Mouse (Mus musculus) heart, embryonic 16.5 days (tissue): Measurements from ENCODE around the gene Fbxw8. TPM values are rescaled to one million over a fixed set of nuclear protein-coding genes. Genes with fewer than 3 reads are reported as not detected.
A peak's percentile ranks its signal among the peaks of the same experiment; 100 is the strongest.

ENCODE experiments used
- ATAC-seq: fragments of 200-750 bp; cut with Nextera tagmentation; replicated peaks from 2 replicates; pipeline ENCODE4 v1.8.0; 2017; ENCODE audit warnings: moderate number of reproducible peaks; ENCODE audit not compliant: insufficient read depth, low FRiP score; ENCODE audit errors: extremely low read depth
- H3K27ac ChIP-seq: fragments of 300-500 bp; sonication (generic); 2 replicates; pipeline ENCODE4 v1.5.1; 2014; ENCODE audit warnings: mild to moderate bottlenecking, low read length, control low read depth, moderate library complexity
- H3K27me3 ChIP-seq: fragments of 300-500 bp; sonication (generic); 2 replicates; pipeline ENCODE4 v1.6.1; 2014; ENCODE audit warnings: low read length, mixed read lengths; ENCODE audit not compliant: control insufficient read depth, insufficient read depth
- H3K36me3 ChIP-seq: fragments of 300-500 bp; sonication (generic); 2 replicates; pipeline ENCODE4 v1.6.1; 2014; ENCODE audit not compliant: control insufficient read depth, insufficient read depth
- H3K4me1 ChIP-seq: fragments of 300-500 bp; sonication (generic); 2 replicates; pipeline ENCODE4 v1.6.1; 2014; ENCODE audit warnings: low read length, mixed read lengths; ENCODE audit not compliant: control insufficient read depth, insufficient read depth
- H3K4me2 ChIP-seq: fragments of 300-500 bp; sonication (generic); 2 replicates; pipeline ENCODE4 v1.6.1; 2014; ENCODE audit warnings: low read depth, mild to moderate bottlenecking, control low read depth, low read length
- H3K4me3 ChIP-seq: fragments of 300-500 bp; sonication (generic); 2 replicates; pipeline ENCODE4 v1.5.1; 2014; ENCODE audit warnings: mild to moderate bottlenecking, control low read depth, low read length
- H3K9ac ChIP-seq: fragments of 300-500 bp; sonication (generic); 2 replicates; pipeline ENCODE4 v1.6.1; 2014; ENCODE audit warnings: low read length, control low read depth
- H3K9me3 ChIP-seq: fragments of 300-500 bp; sonication (generic); replicated peaks from 2 replicates; pipeline ENCODE4 v1.6.1; 2016; ENCODE audit warnings: low read length; ENCODE audit not compliant: control insufficient read depth
- WGBS: fragments of 180-500 bp; shearing (Covaris S2); extraction: QIAGEN DNeasy Blood & Tissue Kit; methylation state at CpG from one replicate; pipeline ENCODE4 v1.1.7; 2014; 5-methylcytosine and 5-hydroxymethylcytosine counted together
- polyA plus RNA-seq: library from polyadenylated mRNA; unstranded; fragments of >200 nt; fragmentation: Nextera tagmentation; extraction: Ambion mirVana; gene quantifications from 2 replicates; pipeline ENCODE4 v1.2.1, GENCODE M21; 2015

Fbxw8 gene
- polyA plus RNA-seq, 1 experiment from 2014 or later = 18.6 TPM

- no peak overlapping the region for H3K4me2 ChIP-seq
- no peak overlapping the region for H3K27ac ChIP-seq
- peaks cover 5% of the 10 kb centered on the region for H3K9me3 ChIP-seq
- WGBS = 66% methylated on average over 7 of the region's 7 CpGs
- peaks cover 32% of the 10 kb centered on the region for H3K27me3 ChIP-seq
- 0 out of 2 replicates have a peak, but pooled peaks cover 4% of the 10 kb centered on the region for H3K4me1 ChIP-seq
- H3K36me3 ChIP-seq = no peaks in the 10 kb centered on the region
- no peak for ATAC-seq
- H3K4me3 ChIP-seq = no peak overlapping the region
- no peak overlapping the region for H3K9ac ChIP-seq
Measured at GRCm38 (mm10) chr5:118177640-118178039, 22.4 kb upstream of the Fbxw8 start.

- Histone ChIP-seq H3K27me3 (peaks cover 51% of the 10 kb centered on the region), H3K9me3 (peaks cover 5% of the 10 kb centered on the region), H3K4me2 (no peak overlapping the region), H3K4me1 (peaks cover 15% of the 10 kb centered on the region), H3K36me3 (no peaks in the 10 kb centered on the region), H3K4me3 (no peak overlapping the region), H3K27ac (no peak overlapping the region), H3K9ac (no peak overlapping the region)
- WGBS = 25% methylated on average over 2 of the region's 2 CpGs
- ATAC-seq = no peak
Measured at GRCm38 (mm10) chr5:118175137-118175536, 19.9 kb upstream of the Fbxw8 start.

- Histone ChIP-seq H3K27ac (no peak overlapping the region), H3K9me3 (peaks cover 5% of the 10 kb centered on the region), H3K4me3 (peak overlapping the region; percentile 9), H3K4me1 (peaks cover 15% of the 10 kb centered on the region), H3K4me2 (peak overlapping the region; percentile 57), H3K9ac (no peak overlapping the region), H3K36me3 (no peaks in the 10 kb centered on the region), H3K27me3 (peaks cover 53% of the 10 kb centered on the region)
- WGBS = under 1% methylated on average over 22 of the region's 22 CpGs
- ATAC-seq = no peak
Measured at GRCm38 (mm10) chr5:118174310-118175009, 19.2 kb upstream of the Fbxw8 start.

- WGBS = under 1% methylated on average over 27 of the region's 27 CpGs
- Histone ChIP-seq H3K4me3 (peak overlapping the region; percentile 59), H3K9ac (peak overlapping the region; percentile 35; the same call in 1 of the 2 replicates), H3K27ac (no peak overlapping the region), H3K4me2 (peak overlapping the region; percentile 77), H3K36me3 (no peaks in the 10 kb centered on the region), H3K4me1 (peaks cover 19% of the 10 kb centered on the region), H3K27me3 (peaks cover 71% of the 10 kb centered on the region), H3K9me3 (peaks cover 5% of the 10 kb centered on the region)
- no peak for ATAC-seq
Measured at GRCm38 (mm10) chr5:118172078-118172723, 16.9 kb upstream of the Fbxw8 start.

GRCm38 (mm10) chr5:118171665-118172064 is 16.4 kb upstream of the Fbxw8 start:
- WGBS = 1% methylated on average over 36 of the region's 36 CpGs
- H3K9ac ChIP-seq = peak overlapping the region; percentile 31
- no peak for ATAC-seq
- peak overlapping the region; percentile 77 for H3K4me2 ChIP-seq
- no peak overlapping the region for H3K27ac ChIP-seq
- H3K4me3 ChIP-seq = peak overlapping the region; percentile 59
- H3K36me3 ChIP-seq = no peaks in the 10 kb centered on the region
- H3K4me1 ChIP-seq = peaks cover 19% of the 10 kb centered on the region
- H3K9me3 ChIP-seq = peaks cover 5% of the 10 kb centered on the region
- peaks cover 73% of the 10 kb centered on the region for H3K27me3 ChIP-seq

- no peak overlapping the region for H3K9ac ChIP-seq
Measured at GRCm38 (mm10) chr5:118170888-118171529, 15.7 kb upstream of the Fbxw8 start.

GRCm38 (mm10) chr5:118169222-118170221 is 14.3 kb upstream of the Fbxw8 start:
- peak; percentile 9; the same call in 1 of the 2 replicates for ATAC-seq
- H3K27me3 ChIP-seq = peaks cover 69% of the 10 kb centered on the region

More at GRCm38 (mm10) chr5:118170888-118171529, 15.7 kb upstream of the Fbxw8 start:
- H3K4me1 ChIP-seq = peaks cover 19% of the 10 kb centered on the region
- under 1% methylated on average over 25 of the region's 25 CpGs for WGBS
- no peaks in the 10 kb centered on the region for H3K36me3 ChIP-seq
- H3K4me3 ChIP-seq = peak overlapping the region; percentile 59
- H3K27ac ChIP-seq = no peak overlapping the region
- peaks cover 73% of the 10 kb centered on the region for H3K27me3 ChIP-seq
- no peak for ATAC-seq
- H3K4me2 ChIP-seq = peak overlapping the region; percentile 77
- peaks cover 5% of the 10 kb centered on the region for H3K9me3 ChIP-seq

GRCm38 (mm10) chr5:118167561-118167995 is 12.3 kb upstream of the Fbxw8 start:
- peaks cover 15% of the 10 kb centered on the region for H3K4me1 ChIP-seq
- H3K4me3 ChIP-seq = no peak overlapping the region
- peaks cover 55% of the 10 kb centered on the region for H3K27me3 ChIP-seq
- H3K36me3 ChIP-seq = no peaks in the 10 kb centered on the region
- H3K9me3 ChIP-seq = no peaks in the 10 kb centered on the region
- no peak for ATAC-seq
- 58% methylated on average over 8 of the region's 8 CpGs for WGBS
- H3K27ac ChIP-seq = no peak overlapping the region
- no peak overlapping the region for H3K9ac ChIP-seq
- H3K4me2 ChIP-seq = no peak overlapping the region

More at GRCm38 (mm10) chr5:118169222-118170221, 14.3 kb upstream of the Fbxw8 start:
- H3K27ac ChIP-seq = no peak overlapping the region
- no peaks in the 10 kb centered on the region for H3K36me3 ChIP-seq
- WGBS = under 1% methylated on average over 83 of the region's 117 CpGs
- H3K9ac ChIP-seq = peak overlapping the region; percentile 52
- H3K4me2 ChIP-seq = peak overlapping the region; percentile 73
- peaks cover 17% of the 10 kb centered on the region for H3K4me1 ChIP-seq
- H3K4me3 ChIP-seq = peak overlapping the region; percentile 51
- no peaks in the 10 kb centered on the region for H3K9me3 ChIP-seq
